Mouse (Mus musculus) stomach, embryonic 16.5 days (tissue): ENCODE measurements at regions not wholly inside any gene's neighbourhood (a gene's known extent, or its start where the extent isn't known, plus 50 kb on each side); places are given as distances from the start of the nearest gene placed in this dataset.
A peak's percentile ranks its signal among the peaks of the same experiment; 100 is the strongest.

Experiments
- ATAC-seq: fragments of 200-750 bp; cut with Nextera tagmentation; 2 replicates; pipeline ENCODE4 v1.8.0; 2017; ENCODE audit warnings: moderate number of reproducible peaks, moderate TSS enrichment; ENCODE audit not compliant: insufficient read depth, low FRiP score
- H3K27ac ChIP-seq: fragments of 300-500 bp; sonication (generic); 2 replicates; pipeline ENCODE4 v1.5.1; 2014; ENCODE audit warnings: low read length
- H3K27me3 ChIP-seq: fragments of 300-500 bp; sonication (generic); 2 replicates; pipeline ENCODE4 v1.6.1; 2014; ENCODE audit warnings: low read length, control low read depth, mixed read lengths; ENCODE audit not compliant: control insufficient read depth, insufficient read depth
- H3K36me3 ChIP-seq: fragments of 300-500 bp; sonication (generic); 2 replicates; pipeline ENCODE4 v1.6.1; 2014; ENCODE audit warnings: low read length; ENCODE audit not compliant: control insufficient read depth, insufficient read depth
- H3K4me1 ChIP-seq: fragments of 300-500 bp; sonication (generic); 2 replicates; pipeline ENCODE4 v1.6.1; 2014; ENCODE audit warnings: low read length, control low read depth, mixed read lengths; ENCODE audit not compliant: control insufficient read depth, insufficient read depth
- H3K4me2 ChIP-seq: fragments of 300-500 bp; sonication (generic); 2 replicates; pipeline ENCODE4 v1.6.1; 2014; ENCODE audit warnings: low read depth, low read length, mixed read lengths
- H3K4me3 ChIP-seq: fragments of 300-500 bp; sonication (generic); replicated peaks from 2 replicates; pipeline ENCODE4 v1.5.1; 2014; ENCODE audit warnings: mild to moderate bottlenecking, low read length
- H3K9ac ChIP-seq: fragments of 300-500 bp; sonication (generic); 2 replicates; pipeline ENCODE4 v1.6.1; 2014; ENCODE audit warnings: low read length
- H3K9me3 ChIP-seq: fragments of 300-500 bp; sonication (generic); replicated peaks from 2 replicates; pipeline ENCODE4 v1.6.1; 2016; ENCODE audit warnings: low read length, control low read depth; ENCODE audit not compliant: control insufficient read depth
- WGBS: fragments of 180-500 bp; shearing (Covaris S2); extraction: QIAGEN DNeasy Blood & Tissue Kit; methylation state at CpG from one replicate; pipeline ENCODE4 v1.1.7; 2014; 5-methylcytosine and 5-hydroxymethylcytosine counted together

DNA sequence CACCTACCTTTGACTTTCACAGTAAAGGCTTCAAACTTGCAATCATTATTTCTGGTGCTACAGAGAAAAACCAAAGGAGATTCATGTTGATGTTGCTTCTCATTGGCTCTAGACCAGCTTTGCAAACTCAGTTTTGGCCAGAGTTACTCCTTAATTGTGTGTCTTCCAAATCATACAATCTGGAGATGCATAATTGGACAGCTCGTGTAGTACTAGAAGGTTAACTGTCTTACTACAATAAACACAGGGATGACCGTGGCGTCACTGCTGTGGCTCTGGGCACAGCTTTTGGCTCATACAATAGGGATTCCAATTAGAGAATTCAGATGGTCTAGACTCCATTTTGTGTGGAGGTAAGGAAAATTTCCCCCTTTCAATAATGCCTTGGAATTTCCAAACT, 544.6 kb downstream of the Tns1 start:
- H3K4me2 ChIP-seq = no peak overlapping the region
- 50% methylated on average over 3 of the region's 3 CpGs for WGBS
- 0 out of 2 replicates have a peak overlapping the region, but pooled peaks have one; percentile 31 for H3K27ac ChIP-seq
- H3K9ac ChIP-seq = no peak overlapping the region
- no peaks in the 10 kb centered on the region for H3K9me3 ChIP-seq
- H3K4me1 ChIP-seq = no peaks in the 10 kb centered on the region; the same call in 1 of the 2 replicates
- H3K4me3 ChIP-seq = no peak overlapping the region
- no peaks in the 10 kb centered on the region for H3K36me3 ChIP-seq
- ATAC-seq = peak; percentile 44; the same call in 1 of the 2 replicates
- no peaks in the 10 kb centered on the region for H3K27me3 ChIP-seq

DNA sequence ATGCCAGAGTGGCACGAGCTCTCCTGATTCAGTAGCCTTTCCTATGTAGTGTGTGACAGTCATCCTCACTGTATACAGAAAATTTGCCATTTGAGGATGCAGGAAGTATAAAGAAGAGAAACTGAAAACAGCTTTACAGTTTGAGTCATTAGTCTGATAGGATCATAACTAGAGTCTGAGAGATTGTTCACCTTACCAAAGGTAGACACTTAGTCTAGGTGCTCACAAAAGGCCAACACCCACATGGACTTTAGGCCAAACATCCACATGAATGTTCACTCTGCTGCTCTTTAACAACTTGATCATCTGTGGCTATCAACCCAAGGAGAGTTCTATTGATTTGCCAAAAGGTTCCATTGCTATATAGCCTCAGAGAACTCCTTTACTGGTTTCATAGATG, 547.2 kb downstream of the Tns1 start:
- Histone ChIP-seq H3K36me3 (no peaks in the 10 kb centered on the region), H3K4me1 (no peaks in the 10 kb centered on the region; the same call in 1 of the 2 replicates), H3K27me3 (no peaks in the 10 kb centered on the region), H3K9me3 (no peaks in the 10 kb centered on the region), H3K4me2 (no peak overlapping the region), H3K4me3 (no peak overlapping the region), H3K9ac (no peak overlapping the region), H3K27ac (no peak overlapping the region)
- no peak for ATAC-seq
- 84% methylated on average over 1 of the region's 1 CpGs for WGBS

- no peak overlapping the region for H3K4me3 ChIP-seq
- H3K4me2 ChIP-seq = no peak overlapping the region
- H3K36me3 ChIP-seq = no peaks in the 10 kb centered on the region
- H3K27me3 ChIP-seq = no peaks in the 10 kb centered on the region
- H3K9ac ChIP-seq = no peak overlapping the region
- 78% methylated on average over 1 of the region's 1 CpGs for WGBS
- no peaks in the 10 kb centered on the region; the same call in 1 of the 2 replicates for H3K4me1 ChIP-seq
- no peaks in the 10 kb centered on the region for H3K9me3 ChIP-seq
- no peak for ATAC-seq
- H3K27ac ChIP-seq = no peak overlapping the region
Observed at GRCm38 (mm10) chr1:73575694-73576093, 548.6 kb downstream of the Tns1 start.

GRCm38 (mm10) chr1:73570944-73571343, 553.3 kb downstream of the Tns1 start:
- Histone ChIP-seq H3K4me2 (no peak overlapping the region), H3K27ac (no peak overlapping the region), H3K27me3 (no peaks in the 10 kb centered on the region), H3K4me1 (no peaks in the 10 kb centered on the region), H3K9me3 (no peaks in the 10 kb centered on the region), H3K36me3 (no peaks in the 10 kb centered on the region), H3K4me3 (no peak overlapping the region), H3K9ac (no peak overlapping the region)
- no peak for ATAC-seq
- WGBS = 90% methylated on average over 3 of the region's 3 CpGs

DNA sequence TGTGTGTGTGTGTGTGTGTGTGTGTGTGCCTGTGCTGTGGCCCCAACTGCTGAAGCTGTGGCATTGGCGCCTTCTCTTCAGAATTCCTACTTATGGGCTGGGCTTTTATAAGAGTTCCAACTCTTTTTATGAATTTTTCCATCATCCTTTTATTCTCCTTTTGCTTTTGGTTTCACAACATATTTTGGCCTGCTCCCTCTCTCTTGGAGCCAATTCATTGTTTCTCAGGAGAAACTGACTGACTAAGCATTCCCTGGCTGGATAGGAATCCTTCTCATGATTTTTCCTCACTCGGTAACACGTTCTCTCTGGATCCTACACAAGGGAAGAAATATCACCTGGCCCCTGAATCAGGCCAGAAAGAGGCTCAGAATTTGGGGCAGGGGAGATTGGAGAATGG, 551.1 kb upstream of the Tnp1 start:
- WGBS = 79% methylated on average over 3 of the region's 3 CpGs
- Histone ChIP-seq H3K4me1 (no peaks in the 10 kb centered on the region), H3K36me3 (no peaks in the 10 kb centered on the region), H3K9ac (no peak overlapping the region), H3K9me3 (no peaks in the 10 kb centered on the region; the same call in 1 of the 2 replicates), H3K27ac (0 out of 2 replicates have a peak overlapping the region, but pooled peaks have one; percentile 25), H3K27me3 (no peaks in the 10 kb centered on the region), H3K4me2 (no peak overlapping the region), H3K4me3 (no peak overlapping the region)
- no peak for ATAC-seq

DNA sequence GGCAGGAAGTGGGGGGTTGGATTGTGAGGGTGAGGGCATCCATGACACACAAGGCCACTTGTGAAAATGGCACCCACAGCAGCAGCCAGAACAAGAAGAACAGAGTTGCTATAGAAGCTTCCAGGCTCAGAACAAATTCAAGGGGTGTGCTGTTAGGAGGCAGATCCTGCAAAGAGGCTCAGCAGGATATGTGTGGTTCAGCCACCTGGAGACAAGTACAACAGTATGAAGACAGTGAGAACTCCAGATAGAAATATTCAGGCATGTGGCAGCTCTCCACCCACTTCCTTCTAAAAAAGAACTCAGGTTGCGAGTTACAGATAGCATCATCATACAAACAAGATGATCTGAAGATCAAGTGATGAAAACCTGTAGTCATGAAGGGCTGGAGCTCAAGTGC, 544.9 kb upstream of the Tnp1 start:
- H3K9me3 ChIP-seq = no peaks in the 10 kb centered on the region; the same call in 1 of the 2 replicates
- H3K27me3 ChIP-seq = no peaks in the 10 kb centered on the region
- 84% methylated on average over 1 of the region's 1 CpGs for WGBS
- no peak overlapping the region for H3K27ac ChIP-seq
- no peak for ATAC-seq
- no peak overlapping the region for H3K9ac ChIP-seq
- H3K4me2 ChIP-seq = no peak overlapping the region
- H3K36me3 ChIP-seq = no peaks in the 10 kb centered on the region
- H3K4me3 ChIP-seq = no peak overlapping the region
- H3K4me1 ChIP-seq = no peaks in the 10 kb centered on the region

DNA sequence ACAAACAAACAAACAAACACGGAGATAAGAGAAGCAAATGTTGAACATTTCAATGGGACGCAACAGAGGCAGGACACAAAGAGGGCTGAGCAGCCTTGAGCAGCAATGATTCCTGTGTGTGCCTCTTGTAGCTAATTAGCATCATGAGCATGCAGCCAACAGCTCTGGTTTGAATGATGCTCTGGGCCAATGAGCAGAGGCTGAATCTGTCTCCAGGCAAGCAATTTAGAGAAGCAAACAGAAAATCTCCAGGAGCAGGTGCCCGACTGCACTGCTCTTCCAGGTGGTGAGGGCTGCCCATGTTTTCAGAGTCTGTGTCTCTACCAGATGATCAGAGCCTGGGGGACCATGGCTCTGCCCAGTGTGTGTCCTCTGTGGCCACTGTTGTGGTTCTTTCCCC, 532.2 kb upstream of the Tnp1 start:
- H3K27me3 ChIP-seq = no peaks in the 10 kb centered on the region
- H3K4me2 ChIP-seq = no peak overlapping the region
- H3K9me3 ChIP-seq = no peaks in the 10 kb centered on the region
- no peak overlapping the region for H3K4me3 ChIP-seq
- H3K27ac ChIP-seq = no peak overlapping the region
- no peaks in the 10 kb centered on the region for H3K36me3 ChIP-seq
- H3K4me1 ChIP-seq = no peaks in the 10 kb centered on the region
- no peak overlapping the region for H3K9ac ChIP-seq
- no peak for ATAC-seq
- WGBS = 72% methylated on average over 3 of the region's 3 CpGs

- 71% methylated on average over 6 of the region's 6 CpGs for WGBS
- Histone ChIP-seq H3K4me1 (no peaks in the 10 kb centered on the region), H3K36me3 (no peaks in the 10 kb centered on the region), H3K9me3 (no peaks in the 10 kb centered on the region), H3K4me2 (no peak overlapping the region), H3K27me3 (no peaks in the 10 kb centered on the region), H3K9ac (no peak overlapping the region), H3K27ac (no peak overlapping the region), H3K4me3 (no peak overlapping the region)
- ATAC-seq = no peak
Observed at GRCm38 (mm10) chr1:73545401-73545800, 529.7 kb upstream of the Tnp1 start.

- no peak overlapping the region for H3K9ac ChIP-seq
- no peaks in the 10 kb centered on the region for H3K27me3 ChIP-seq
- no peak overlapping the region for H3K27ac ChIP-seq
- no peaks in the 10 kb centered on the region for H3K36me3 ChIP-seq
- no peaks in the 10 kb centered on the region for H3K4me1 ChIP-seq
- ATAC-seq = no peak
- no peak overlapping the region for H3K4me3 ChIP-seq
- WGBS = 51% methylated on average over 5 of the region's 5 CpGs
- no peaks in the 10 kb centered on the region for H3K9me3 ChIP-seq
- H3K4me2 ChIP-seq = no peak overlapping the region
Observed at GRCm38 (mm10) chr1:73541371-73541770, 525.7 kb upstream of the Tnp1 start.

- H3K9me3 ChIP-seq = no peaks in the 10 kb centered on the region
- H3K9ac ChIP-seq = no peak overlapping the region
- 31% methylated on average over 2 of the region's 2 CpGs for WGBS
- no peaks in the 10 kb centered on the region for H3K4me1 ChIP-seq
- H3K27ac ChIP-seq = peak overlapping the region; percentile 40
- no peak overlapping the region for H3K4me2 ChIP-seq
- peak; percentile 85 for ATAC-seq
- no peak overlapping the region for H3K4me3 ChIP-seq
- no peaks in the 10 kb centered on the region for H3K27me3 ChIP-seq
- no peaks in the 10 kb centered on the region for H3K36me3 ChIP-seq
Observed at GRCm38 (mm10) chr1:73538420-73538871, 522.7 kb upstream of the Tnp1 start.
